Mouse (Mus musculus): Measurements from ENCODE around the gene Gak. TPM values are rescaled to one million over a fixed set of nuclear protein-coding genes. Genes with fewer than 3 reads are reported as not detected.

Gene Gak
- polyA plus RNA-seq, 1 experiment from 2014 or later = 46.4 TPM

DNA sequence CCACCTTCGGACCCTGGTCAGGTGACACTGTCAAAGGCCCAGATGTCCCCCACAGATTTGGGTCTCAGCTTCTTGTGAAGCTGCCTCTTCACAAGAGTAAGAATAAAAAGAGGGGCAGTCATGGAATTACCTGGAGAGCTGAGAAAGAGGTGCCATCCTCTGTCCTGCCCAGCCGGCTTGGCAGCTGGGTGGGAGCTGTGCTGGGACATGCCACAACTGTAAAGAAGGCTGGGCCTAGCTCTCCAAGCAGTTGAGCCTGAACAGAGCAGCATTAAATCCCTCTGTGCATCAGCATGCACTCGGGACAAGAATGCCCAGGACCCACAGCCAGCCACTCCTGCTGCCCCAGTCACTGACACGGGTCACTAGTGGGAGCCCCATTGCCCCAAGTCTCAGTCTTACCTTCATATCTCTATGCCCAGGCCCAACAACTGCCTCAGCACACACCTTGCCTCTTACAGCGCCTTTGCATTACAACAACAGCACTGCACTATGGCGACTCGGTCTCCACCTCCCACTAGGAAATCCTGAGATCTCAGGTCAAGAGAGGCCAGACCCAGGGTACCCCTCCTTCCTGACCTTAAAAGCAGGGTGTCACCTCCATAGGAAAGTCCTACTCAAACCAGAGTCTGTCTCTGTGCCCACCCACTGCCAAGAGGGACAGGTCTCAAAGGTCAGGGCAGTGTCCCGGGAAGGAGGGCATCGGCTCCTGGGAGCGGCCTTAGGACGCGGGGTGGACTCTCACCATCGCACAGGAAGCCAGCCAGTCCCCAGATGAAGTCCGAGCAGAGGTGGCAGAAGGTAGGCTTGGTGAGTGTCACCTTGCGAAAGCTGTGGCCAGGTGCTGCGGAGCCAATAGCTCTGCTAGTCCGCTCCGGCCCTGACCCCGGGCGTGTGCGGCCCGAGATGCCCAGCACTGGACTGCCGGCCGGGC lies 30.4 kb upstream of the Gak start, which contains the start of gene Idua:
Gene Idua (plus strand): TSS at position 634 of the 934 bp plus-strand sequence.
- 12% methylated on average over 24 of the region's 24 CpGs for WGBS
- Histone ChIP-seq H3K36me3 (ENCODE audit: control insufficient read depth, insufficient read depth, low read length) (no peaks in the 10 kb centered on the region; the same call in 1 of the 2 replicates), H3K27me3 (ENCODE audit: control insufficient read depth, insufficient read depth, low read length) (no peaks in the 10 kb centered on the region), H3K4me1 (ENCODE audit: control insufficient read depth, insufficient read depth, low read length) (peaks cover 5% of the 10 kb centered on the region), H3K9me3 (ENCODE audit: control insufficient read depth, low read length) (no peaks in the 10 kb centered on the region), H3K4me2 (ENCODE audit: low read depth, severe bottlenecking) (peak within 1 kb of the TSS; percentile 73), H3K9ac (ENCODE audit: low read length) (peak within 1 kb of the TSS; percentile 88), H3K4me3 (ENCODE audit: low read depth, low read length) (peak within 1 kb of the TSS; percentile 75), H3K27ac (replicated peaks; ENCODE audit: low read depth, low read length) (no peak within 1 kb of the TSS)
- ATAC-seq (ENCODE audit: insufficient number of reproducible peaks, low FRiP score, low TSS enrichment, low read depth) = peak; percentile 69; the same call in 1 of the 2 replicates
- no peak for DNase-seq (ENCODE audit: low spot score)

DNA sequence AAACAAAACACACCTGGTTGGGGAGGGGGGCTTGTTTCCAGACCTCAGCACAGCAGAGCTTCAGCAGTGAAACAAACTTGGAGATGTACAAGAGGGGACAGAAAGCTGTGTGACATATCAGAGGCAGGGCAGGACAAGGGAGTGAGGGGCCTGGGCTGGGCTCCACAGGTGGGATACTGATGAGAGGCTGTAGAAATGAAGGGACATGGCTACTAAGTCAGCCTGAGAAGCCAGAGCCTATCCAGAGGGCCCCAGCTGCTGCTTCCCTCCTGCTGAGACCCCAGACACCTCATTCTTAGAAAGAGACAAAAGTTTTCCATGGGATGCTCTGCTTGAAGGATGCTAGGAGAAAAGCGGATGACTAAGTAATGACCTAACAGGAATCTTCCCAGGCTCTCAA lies 29.1 kb upstream of the Gak start:
- Histone ChIP-seq H3K4me3 (ENCODE audit: low read depth, low read length) (no peak overlapping the region), H3K27me3 (ENCODE audit: control insufficient read depth, insufficient read depth, low read length) (no peaks in the 10 kb centered on the region), H3K27ac (replicated peaks; ENCODE audit: low read depth, low read length) (no peak overlapping the region), H3K9ac (ENCODE audit: low read length) (no peak overlapping the region), H3K36me3 (ENCODE audit: control insufficient read depth, insufficient read depth, low read length) (peaks cover 5% of the 10 kb centered on the region; the same call in 1 of the 2 replicates), H3K4me2 (ENCODE audit: low read depth, severe bottlenecking) (no peak overlapping the region), H3K9me3 (ENCODE audit: control insufficient read depth, low read length) (no peaks in the 10 kb centered on the region), H3K4me1 (ENCODE audit: control insufficient read depth, insufficient read depth, low read length) (peaks cover 5% of the 10 kb centered on the region)
- ATAC-seq (ENCODE audit: insufficient number of reproducible peaks, low FRiP score, low TSS enrichment, low read depth) = no peak
- no peak for DNase-seq (ENCODE audit: low spot score)
- 74% methylated on average over 1 of the region's 1 CpGs for WGBS

DNA sequence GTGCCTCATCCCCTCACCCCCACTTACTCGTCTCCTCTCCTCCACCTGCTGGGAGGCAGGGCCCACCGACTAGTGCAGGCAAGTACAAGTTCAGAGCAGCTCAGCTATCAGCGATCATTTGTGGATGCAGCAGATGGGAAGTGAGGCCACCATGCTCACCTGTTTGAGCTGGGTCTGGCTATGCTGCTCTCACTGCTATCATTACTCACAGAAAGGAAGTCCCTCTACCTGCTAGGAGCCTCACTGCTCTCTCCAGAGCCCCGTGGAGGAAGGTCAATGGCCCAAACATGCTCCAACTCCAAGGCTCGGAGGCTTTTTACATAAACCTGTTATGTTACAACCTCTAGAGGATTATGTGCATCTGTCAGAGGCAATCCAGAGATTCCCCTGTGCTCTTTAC lies 27.9 kb upstream of the Gak start:
- DNase-seq (ENCODE audit: low spot score) = no peak

DNA sequence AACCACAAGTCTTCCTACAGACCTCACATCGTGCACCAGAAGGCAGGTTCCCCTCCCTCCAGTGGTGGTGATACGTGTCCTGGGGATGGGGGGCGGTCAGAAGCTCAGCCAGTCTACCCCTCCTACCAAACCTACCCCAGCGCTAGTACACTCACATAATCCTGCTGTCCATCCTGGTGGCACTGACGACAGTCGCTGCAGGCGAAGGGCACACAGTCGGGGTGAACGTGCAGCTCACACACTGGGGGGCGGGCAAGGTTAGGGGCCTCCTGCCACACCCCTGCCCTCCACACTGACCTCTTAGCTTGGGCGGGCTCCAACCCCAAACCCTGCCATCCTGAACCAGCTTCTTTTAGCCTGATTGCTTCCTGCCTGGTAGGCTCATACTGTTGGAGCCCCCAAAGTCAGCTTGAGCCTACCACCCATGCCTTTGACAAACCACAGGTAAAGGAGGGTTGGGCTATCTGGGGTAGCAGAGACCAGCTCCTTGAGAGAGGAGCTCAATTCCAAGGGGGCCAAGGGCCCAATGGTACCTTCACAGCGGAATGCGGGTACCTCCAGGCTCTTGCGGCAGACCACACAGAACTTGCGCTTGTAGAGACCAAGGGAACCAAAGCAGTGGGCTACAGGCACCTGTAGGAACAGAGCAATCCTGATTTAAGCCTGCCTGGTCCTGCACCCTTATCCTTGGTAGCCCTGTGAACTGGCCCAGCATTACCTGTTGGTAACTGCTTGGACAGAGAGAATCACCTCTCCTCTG lies 26.5 kb upstream of the Gak start:
- WGBS = 89% methylated on average over 15 of the region's 15 CpGs

More for the DNA sequence above, 27.9 kb upstream of the Gak start:
- Histone ChIP-seq H3K27ac (replicated peaks; ENCODE audit: low read depth, low read length) (no peak overlapping the region), H3K9me3 (ENCODE audit: control insufficient read depth, low read length) (no peaks in the 10 kb centered on the region), H3K4me3 (ENCODE audit: low read depth, low read length) (no peak overlapping the region), H3K4me2 (ENCODE audit: low read depth, severe bottlenecking) (no peak overlapping the region), H3K9ac (ENCODE audit: low read length) (no peak overlapping the region), H3K4me1 (ENCODE audit: control insufficient read depth, insufficient read depth, low read length) (peaks cover 5% of the 10 kb centered on the region), H3K36me3 (ENCODE audit: control insufficient read depth, insufficient read depth, low read length) (peaks cover 5% of the 10 kb centered on the region; the same call in 1 of the 2 replicates), H3K27me3 (ENCODE audit: control insufficient read depth, insufficient read depth, low read length) (no peaks in the 10 kb centered on the region)
- WGBS = 78% methylated on average over 5 of the region's 5 CpGs
- no peak for ATAC-seq (ENCODE audit: insufficient number of reproducible peaks, low FRiP score, low TSS enrichment, low read depth)

DNA sequence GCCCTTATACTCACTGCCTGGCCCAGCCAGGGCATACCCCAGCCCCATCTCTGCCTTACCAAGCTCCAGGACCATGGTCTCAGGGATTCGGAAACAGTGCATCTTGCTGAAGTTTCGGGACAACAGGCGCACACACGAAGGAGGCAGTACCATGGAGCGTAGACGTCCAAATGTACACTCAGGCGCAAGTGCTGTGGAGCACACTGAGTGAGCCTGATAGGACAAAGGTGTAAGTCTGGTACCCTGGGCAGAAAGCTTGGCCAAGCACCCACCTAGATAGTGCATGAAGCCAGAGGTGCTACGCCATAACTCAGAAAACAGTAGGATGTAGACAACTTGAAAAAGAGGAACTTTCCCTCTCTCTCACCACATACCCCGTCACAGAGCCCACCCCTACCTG lies 25.8 kb upstream of the Gak start:
- no peak for DNase-seq (ENCODE audit: low spot score)
- 93% methylated on average over 9 of the region's 9 CpGs for WGBS

More for the DNA sequence above, 26.5 kb upstream of the Gak start:
- ATAC-seq (ENCODE audit: insufficient number of reproducible peaks, low FRiP score, low TSS enrichment, low read depth) (no peak), DNase-seq (ENCODE audit: low spot score) (no peak)
- Histone ChIP-seq H3K27ac (replicated peaks; ENCODE audit: low read depth, low read length) (no peak overlapping the region), H3K9ac (ENCODE audit: low read length) (no peak overlapping the region), H3K4me3 (ENCODE audit: low read depth, low read length) (no peak overlapping the region), H3K36me3 (ENCODE audit: control insufficient read depth, insufficient read depth, low read length) (peaks cover 5% of the 10 kb centered on the region; the same call in 1 of the 2 replicates), H3K27me3 (ENCODE audit: control insufficient read depth, insufficient read depth, low read length) (no peaks in the 10 kb centered on the region), H3K4me1 (ENCODE audit: control insufficient read depth, insufficient read depth, low read length) (peaks cover 5% of the 10 kb centered on the region), H3K4me2 (ENCODE audit: low read depth, severe bottlenecking) (no peak overlapping the region), H3K9me3 (ENCODE audit: control insufficient read depth, low read length) (no peaks in the 10 kb centered on the region)

DNA sequence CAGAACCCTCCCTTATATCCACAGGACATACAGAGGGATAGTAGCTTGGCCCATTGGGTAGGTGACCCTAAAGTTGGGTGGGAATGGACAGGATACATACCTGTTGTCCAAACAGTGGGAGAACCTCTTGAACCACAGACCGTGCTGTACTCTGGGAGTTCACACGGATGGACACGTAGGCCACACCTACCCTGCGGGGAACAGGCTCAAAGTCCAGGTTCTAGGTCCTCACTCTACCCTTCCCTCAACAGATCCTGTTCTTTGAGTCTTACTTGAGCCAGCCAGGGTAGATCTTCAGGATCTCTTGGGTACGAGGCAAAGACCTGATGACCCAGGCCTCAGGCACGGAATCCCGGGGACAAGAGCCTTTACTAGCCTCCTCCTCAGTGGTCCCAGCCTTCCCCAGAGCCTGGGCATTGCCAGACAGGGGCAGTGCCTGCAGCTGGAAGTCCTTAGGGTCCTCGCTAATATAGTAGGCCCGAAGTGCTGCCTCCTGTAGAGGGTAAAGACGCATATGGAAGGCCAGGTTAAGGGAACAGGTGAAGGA lies 25.0 kb upstream of the Gak start:
- Histone ChIP-seq H3K9me3 (ENCODE audit: control insufficient read depth, low read length) (no peaks in the 10 kb centered on the region), H3K4me1 (ENCODE audit: control insufficient read depth, insufficient read depth, low read length) (peaks cover under 1% of the 10 kb centered on the region; the same call in 1 of the 2 replicates), H3K9ac (ENCODE audit: low read length) (no peak overlapping the region), H3K27ac (replicated peaks; ENCODE audit: low read depth, low read length) (no peak overlapping the region), H3K36me3 (ENCODE audit: control insufficient read depth, insufficient read depth, low read length) (peaks cover 5% of the 10 kb centered on the region; the same call in 1 of the 2 replicates), H3K4me2 (ENCODE audit: low read depth, severe bottlenecking) (no peak overlapping the region), H3K4me3 (ENCODE audit: low read depth, low read length) (no peak overlapping the region), H3K27me3 (ENCODE audit: control insufficient read depth, insufficient read depth, low read length) (no peaks in the 10 kb centered on the region)
- 94% methylated on average over 10 of the region's 10 CpGs for WGBS
- DNase-seq (ENCODE audit: low spot score) (no peak), ATAC-seq (ENCODE audit: insufficient number of reproducible peaks, low FRiP score, low TSS enrichment, low read depth) (no peak)

More for the DNA sequence above, 25.8 kb upstream of the Gak start:
- peaks cover 5% of the 10 kb centered on the region for H3K4me1 ChIP-seq (ENCODE audit: control insufficient read depth, insufficient read depth, low read length)
- no peaks in the 10 kb centered on the region for H3K9me3 ChIP-seq (ENCODE audit: control insufficient read depth, low read length)
- H3K36me3 ChIP-seq (ENCODE audit: control insufficient read depth, insufficient read depth, low read length) = peaks cover 5% of the 10 kb centered on the region; the same call in 1 of the 2 replicates
- H3K9ac ChIP-seq (ENCODE audit: low read length) = no peak overlapping the region
- H3K4me3 ChIP-seq (ENCODE audit: low read depth, low read length) = no peak overlapping the region
- no peak overlapping the region for H3K4me2 ChIP-seq (ENCODE audit: low read depth, severe bottlenecking)
- no peaks in the 10 kb centered on the region for H3K27me3 ChIP-seq (ENCODE audit: control insufficient read depth, insufficient read depth, low read length)
- H3K27ac ChIP-seq (replicated peaks; ENCODE audit: low read depth, low read length) = no peak overlapping the region
- no peak for ATAC-seq (ENCODE audit: insufficient number of reproducible peaks, low FRiP score, low TSS enrichment, low read depth)

DNA sequence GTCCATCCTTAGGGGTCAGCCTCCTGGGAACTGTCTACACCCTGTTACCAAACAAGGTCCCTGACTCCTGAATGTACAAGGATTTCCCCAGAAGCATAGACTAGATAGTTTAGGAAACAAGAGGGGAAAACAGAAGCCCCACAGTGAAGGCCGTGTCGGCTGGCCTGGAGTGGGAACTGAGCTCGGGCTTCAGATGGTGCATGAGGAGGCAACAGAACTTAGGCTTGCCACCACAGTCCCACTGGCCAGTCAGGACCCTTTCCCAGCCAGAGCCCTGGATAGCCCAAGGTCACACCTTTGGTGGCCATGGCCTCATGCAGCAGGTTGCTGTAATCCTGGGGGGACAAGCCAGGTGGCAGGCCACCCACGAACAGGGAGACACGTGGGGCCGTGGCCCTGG lies 23.8 kb upstream of the Gak start:
- no peak for ATAC-seq (ENCODE audit: insufficient number of reproducible peaks, low FRiP score, low TSS enrichment, low read depth)
- Histone ChIP-seq H3K27me3 (ENCODE audit: control insufficient read depth, insufficient read depth, low read length) (no peaks in the 10 kb centered on the region), H3K36me3 (ENCODE audit: control insufficient read depth, insufficient read depth, low read length) (peaks cover 5% of the 10 kb centered on the region; the same call in 1 of the 2 replicates), H3K4me1 (ENCODE audit: control insufficient read depth, insufficient read depth, low read length) (no peaks in the 10 kb centered on the region), H3K4me3 (ENCODE audit: low read depth, low read length) (no peak overlapping the region), H3K9ac (ENCODE audit: low read length) (no peak overlapping the region), H3K27ac (replicated peaks; ENCODE audit: low read depth, low read length) (no peak overlapping the region), H3K4me2 (ENCODE audit: low read depth, severe bottlenecking) (no peak overlapping the region), H3K9me3 (ENCODE audit: control insufficient read depth, low read length) (no peaks in the 10 kb centered on the region)
- WGBS = 86% methylated on average over 6 of the region's 6 CpGs
- no peak for DNase-seq (ENCODE audit: low spot score)

DNA sequence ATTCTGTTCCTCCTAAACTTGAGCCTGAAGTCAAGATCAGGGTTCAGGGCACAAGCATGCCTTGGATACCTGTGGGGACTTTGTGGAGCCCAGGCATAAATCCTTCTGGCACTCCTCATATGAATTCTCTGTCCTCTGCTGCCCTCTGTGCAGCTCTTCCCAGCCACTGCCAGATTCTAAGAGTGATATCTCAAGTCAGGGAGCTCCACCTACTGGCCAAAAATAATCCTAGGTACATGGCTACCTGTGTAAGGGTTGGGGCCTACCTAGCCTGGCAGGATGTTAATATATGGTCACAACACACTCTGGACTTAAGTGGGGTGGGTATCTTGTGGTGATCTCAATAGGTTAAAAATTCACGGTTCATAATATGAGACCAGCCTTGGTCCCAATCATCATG lies 22.3 kb upstream of the Gak start:
- H3K27me3 ChIP-seq (ENCODE audit: control insufficient read depth, insufficient read depth, low read length) = no peaks in the 10 kb centered on the region
- H3K9ac ChIP-seq (ENCODE audit: low read length) = no peak overlapping the region
- H3K36me3 ChIP-seq (ENCODE audit: control insufficient read depth, insufficient read depth, low read length) = peaks cover 7% of the 10 kb centered on the region; the same call in 1 of the 2 replicates
- no peak overlapping the region for H3K27ac ChIP-seq (replicated peaks; ENCODE audit: low read depth, low read length)
- no peak overlapping the region for H3K4me3 ChIP-seq (ENCODE audit: low read depth, low read length)
- ATAC-seq (ENCODE audit: insufficient number of reproducible peaks, low FRiP score, low TSS enrichment, low read depth) (peak; percentile 48; the same call in 1 of the 2 replicates), DNase-seq (ENCODE audit: low spot score) (peak; percentile 61)
- no peaks in the 10 kb centered on the region for H3K4me1 ChIP-seq (ENCODE audit: control insufficient read depth, insufficient read depth, low read length)
- no peak overlapping the region for H3K4me2 ChIP-seq (ENCODE audit: low read depth, severe bottlenecking)
- 63% methylated on average over 1 of the region's 1 CpGs for WGBS
- no peaks in the 10 kb centered on the region for H3K9me3 ChIP-seq (ENCODE audit: control insufficient read depth, low read length)

All from limb, embryonic 11.5 days (tissue).